Mouse (Mus musculus) lung, postnatal 4 days (tissue): ENCODE measurements at regions not wholly inside any gene's neighbourhood (a gene's known extent, or its start where the extent isn't known, plus 50 kb on each side); places are given as distances from the start of the nearest gene placed in this dataset.
"Not testable (repeated sequence)": the region's sequence is repeated elsewhere in the genome, so short reads cannot be mapped to it uniquely, and the experiment has no call there.

Experiments
- DNase-seq, 2 experiments: peaks; one replicate each; pipeline ENCODE4 v3.0.0; 2021

DNA sequence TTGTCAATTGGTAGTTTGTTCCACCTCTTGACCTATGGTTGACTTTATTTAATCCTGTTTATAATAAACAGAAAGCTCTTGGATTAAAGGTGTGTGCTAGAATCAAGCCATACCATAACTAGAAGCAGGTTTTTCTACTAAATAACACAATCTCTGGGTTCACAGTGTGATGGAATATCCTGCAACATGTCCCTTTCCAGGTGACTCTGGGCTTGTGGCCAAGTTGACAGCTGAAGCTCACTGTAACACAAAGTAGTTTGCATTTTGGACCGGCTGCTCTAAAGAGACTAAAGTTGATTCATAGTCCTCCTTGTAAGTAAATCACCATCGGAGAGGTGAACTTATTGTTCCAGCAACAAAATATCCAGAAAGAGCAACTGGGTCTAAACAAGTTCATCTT is 149.3 kb upstream of the Kctd3 start:
- no peak for DNase-seq

DNA sequence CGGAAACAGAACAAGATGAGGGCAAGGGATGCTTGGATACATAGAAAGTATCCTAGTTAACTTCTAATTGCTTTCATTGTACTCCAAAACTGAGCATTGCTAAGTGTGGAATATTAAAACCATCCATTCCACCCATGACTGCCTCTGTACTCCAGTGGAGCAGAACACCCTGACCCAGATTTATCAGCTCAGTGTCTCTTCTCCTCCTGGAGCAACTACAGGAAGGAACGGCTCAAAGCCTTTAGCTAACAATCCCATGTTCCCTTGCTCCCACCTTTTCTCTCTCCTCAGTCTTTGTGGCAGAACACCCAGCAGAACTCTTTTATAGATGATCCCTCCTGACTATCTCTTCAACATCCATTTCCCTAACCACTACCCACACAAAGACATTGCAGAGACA is 146.7 kb upstream of the Kctd3 start:
- DNase-seq, result no peak

DNA sequence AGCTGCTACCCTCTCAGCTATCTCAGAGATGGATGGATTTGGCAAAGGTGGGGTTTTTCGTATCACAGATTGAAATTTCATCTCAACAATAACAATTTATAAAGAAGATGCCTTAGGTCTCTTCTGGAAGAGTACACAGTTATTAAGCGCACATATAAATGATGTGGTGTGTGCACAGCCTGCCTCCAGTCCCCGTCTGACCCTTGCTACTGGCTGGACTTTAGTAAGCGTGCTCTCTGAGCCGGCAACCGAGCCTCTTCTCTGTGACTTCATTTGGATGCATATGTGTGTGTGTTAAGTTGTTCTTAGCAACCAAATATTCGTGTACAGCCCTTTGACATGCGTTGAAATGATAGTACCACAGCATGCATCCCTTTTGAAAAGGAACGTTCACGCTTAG is 145.5 kb upstream of the Kctd3 start:
- DNase-seq, result no peak

DNA sequence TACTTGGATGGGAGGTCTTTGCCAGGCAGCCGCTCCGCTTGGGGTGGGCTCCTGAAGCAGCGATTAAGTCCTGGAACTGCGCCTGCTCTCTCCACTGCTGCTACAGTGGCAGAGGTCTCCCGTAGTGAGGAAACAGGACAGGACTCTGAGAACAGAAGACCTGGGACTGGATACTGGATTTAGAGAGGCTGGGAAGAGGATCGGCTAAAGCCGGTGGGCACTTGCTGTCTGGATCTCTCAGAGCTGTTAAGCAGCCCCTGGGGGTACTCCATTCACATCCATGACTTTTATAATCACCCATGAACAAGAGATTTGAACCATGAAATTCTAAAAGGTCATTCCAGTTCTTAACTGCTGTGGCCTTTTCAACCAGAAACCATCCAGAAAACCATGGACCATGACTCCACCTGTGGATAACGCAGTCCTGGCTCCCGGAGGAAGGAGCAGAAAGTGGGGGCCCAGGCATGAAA is 135.4 kb upstream of the Kctd3 start:
- no peak for DNase-seq

DNA sequence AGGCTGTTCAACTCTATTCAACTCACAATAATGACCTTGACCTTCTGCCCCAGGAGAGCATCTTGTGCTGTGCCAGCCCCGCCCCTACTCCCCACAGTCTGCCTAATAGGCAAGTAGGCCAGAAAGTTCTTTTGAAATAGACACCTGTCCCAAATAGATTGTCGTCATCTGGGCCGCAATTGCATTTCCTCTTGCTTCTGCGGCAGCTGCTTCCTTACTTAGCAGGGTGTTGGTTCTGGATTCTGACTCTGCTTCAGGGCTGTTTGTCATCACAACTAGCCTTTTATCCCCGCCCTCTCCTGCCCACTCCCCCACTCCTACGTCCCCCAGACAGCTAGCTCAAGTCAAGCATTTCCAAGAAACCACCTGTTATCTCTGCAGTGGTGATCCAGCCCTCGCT is 134.9 kb upstream of the Kctd3 start:
- DNase-seq, result no peak

DNA sequence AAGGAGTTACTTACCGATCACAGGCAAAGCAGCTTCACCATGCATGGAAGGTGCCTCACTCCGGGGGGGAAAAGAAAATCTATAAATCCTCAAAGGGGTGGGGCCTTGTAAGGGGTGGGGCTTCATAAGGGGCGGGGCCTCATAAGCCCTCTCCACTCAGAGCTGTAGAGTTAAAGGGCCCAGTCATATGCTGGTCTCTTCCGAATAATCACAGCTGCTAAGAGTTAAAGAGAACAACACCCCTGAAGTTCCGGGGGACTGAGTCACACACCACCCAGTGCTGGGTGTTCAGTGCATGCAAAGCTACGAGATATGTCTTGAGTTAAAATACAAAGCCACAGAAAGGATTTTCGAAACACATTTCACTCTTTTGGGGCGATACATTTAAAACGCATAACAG is 134.1 kb upstream of the Kctd3 start:
- no peak for DNase-seq

DNA sequence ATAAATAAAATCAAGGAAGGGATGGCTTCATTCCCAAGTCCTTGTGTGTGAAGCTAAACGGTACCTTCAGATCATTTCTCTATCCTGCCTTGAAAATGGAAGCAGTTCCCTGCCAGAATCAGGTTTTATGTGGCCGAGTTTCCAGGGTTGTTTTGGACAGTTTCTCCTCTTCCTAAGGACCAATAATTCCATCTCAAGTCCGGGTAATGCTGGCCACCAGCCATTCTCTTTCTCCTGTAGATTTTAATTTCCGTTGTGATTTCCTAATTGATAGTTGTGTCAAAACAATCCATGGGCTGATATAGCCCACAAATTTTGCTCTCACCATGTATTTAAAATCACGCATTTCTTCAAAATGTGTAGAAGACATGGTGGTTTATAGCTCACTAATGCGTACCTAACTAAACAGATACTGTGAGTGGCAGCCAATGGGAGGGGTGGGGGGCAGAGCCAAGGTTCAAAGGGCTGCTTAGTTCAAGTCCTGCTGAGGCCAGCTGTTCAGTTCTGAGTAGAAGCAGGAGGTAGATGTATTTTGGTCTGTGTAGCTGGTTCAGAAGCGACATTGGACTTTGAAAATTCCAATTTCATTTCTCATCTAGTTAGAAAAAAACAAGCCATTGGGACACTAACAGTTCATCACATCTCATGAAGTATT is 129.2 kb upstream of the Kctd3 start:
- no peak for DNase-seq

DNA sequence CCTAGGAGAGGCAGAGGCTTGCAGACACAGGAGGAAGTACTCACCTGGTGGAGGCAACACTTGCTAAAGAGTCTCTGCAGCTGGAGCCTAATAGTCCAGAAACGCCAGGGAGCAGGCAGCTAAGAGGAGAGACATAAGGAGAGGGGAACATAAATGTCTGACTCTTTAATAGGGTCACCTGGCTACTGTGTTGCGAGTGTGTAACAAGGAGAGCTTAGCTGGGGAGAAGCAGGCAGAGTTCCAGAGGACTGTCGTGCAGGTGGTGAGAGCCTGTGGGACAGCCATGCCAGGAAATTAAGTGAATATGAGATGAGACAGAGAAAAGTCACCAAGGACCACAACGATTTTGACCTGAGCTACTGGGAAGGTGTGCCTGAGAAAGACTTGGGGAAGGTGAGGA is 128.2 kb upstream of the Kctd3 start:
- DNase-seq, result no peak

DNA sequence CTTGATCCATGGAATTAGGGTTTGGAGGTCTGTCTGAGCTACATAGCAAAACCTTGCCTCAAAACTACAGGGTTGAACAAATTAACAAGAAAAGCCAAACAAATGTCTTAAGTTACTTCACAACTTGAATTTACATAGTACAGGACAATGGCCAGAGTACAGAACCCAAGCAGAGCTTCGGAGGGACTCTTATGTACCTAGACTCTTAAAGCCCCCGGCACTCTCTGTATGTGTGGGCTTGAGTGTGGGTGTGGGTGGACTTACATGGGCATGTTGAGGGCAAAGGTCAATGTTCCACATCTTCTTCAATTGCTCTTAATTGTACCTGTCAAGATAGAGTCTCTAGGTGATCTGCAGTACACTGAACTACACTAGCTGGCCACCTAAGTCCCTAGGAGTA is 121.1 kb upstream of the Kctd3 start:
- DNase-seq, result no peak

DNA sequence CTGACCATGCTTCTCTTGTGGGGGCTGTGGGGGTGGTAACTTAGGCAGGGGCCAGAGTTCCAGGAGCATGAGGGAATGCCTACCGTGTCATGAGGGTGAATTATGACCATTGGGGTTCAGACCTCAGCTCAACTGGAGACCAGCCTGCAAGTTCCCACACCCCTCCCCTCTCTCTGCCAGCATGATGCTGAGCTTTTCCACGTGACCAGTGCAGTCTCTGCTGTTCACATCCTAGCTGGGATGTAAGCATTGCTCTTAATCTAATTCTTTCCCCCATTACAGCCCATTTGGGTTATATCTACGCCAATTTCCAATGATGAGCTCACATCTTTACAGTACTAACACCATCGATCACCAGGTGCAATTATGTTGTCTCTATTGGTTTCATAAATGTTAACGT is 120.6 kb upstream of the Kctd3 start:
- not testable (repeated sequence) for DNase-seq

DNA sequence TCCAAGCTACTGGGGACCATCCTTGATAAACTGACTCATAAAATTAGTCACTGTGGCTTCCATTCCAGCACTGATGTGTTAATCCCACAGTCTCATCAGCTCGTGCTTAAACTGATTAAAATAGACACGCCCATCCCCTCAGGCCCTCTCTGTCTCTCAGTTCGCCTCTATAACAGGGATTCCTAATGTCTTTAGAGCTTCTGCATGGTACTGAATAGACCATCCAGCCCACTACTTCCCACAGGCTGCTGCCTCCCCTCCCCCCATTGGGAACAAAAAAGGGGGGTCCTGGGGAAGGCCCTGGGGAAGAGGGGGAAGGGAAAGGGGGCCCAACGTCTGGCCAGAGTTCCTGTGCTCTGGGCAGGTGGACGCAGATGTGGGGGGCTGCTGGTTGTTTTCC is 119.7 kb upstream of the Kctd3 start:
- DNase-seq, result no peak

DNA sequence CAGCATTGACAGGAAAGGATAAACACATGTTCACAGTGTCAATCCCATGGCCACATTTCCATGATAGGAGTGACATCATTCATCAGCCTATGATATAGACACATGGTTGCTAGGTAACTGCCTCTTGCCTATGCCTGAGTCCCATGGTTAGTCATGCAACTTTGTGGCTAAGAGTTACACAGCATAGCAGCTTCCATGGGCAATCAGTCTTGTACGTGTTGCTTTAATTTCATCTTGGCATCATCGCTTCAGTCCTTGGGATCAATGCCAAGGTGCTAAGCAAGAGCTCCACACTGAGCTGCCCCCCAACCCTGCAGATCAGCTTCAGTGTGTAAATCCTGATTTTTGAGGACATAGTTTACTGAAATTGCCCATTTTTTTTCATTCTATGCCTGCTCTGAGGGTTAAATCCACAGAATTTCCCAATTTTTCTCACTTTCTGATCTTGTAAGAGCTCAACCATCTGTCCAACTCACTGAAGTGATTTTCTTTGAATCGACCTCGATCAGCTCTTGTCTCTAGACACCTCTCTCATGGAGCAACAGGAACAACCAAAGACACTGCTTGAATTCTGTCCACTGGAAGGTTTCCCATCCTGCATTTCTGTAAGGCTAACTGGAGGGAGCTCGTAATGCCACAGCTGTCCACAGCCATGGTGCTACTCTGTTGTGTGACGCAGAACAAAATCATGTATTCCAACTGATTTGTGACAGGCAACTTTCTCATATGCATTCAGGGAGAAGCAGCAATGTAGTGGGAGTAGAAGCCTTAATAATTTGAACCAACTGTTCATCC is 112.5 kb upstream of the Kctd3 start:
- DNase-seq, result no peak

DNA sequence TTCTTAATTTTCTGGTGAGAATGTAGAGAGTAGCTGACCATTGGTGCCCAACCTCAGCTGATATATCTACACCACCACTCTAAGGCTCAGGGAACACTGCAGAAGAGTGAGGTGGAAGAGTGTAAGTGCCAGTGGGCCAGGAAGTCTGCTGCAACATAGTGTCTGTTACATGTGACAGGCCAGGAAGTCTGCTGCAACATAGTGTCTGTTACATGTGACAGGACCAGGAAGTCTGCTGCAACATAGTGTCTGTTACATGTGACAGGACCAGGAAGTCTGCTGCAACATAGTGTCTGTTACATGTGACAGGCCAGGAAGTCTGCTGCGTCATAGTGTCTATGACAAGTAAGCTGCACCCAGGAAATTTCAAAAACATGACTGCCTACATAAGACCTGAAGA is 111.4 kb upstream of the Kctd3 start:
- DNase-seq, result peak in 1 of 2 experiments; percentile 31

DNA sequence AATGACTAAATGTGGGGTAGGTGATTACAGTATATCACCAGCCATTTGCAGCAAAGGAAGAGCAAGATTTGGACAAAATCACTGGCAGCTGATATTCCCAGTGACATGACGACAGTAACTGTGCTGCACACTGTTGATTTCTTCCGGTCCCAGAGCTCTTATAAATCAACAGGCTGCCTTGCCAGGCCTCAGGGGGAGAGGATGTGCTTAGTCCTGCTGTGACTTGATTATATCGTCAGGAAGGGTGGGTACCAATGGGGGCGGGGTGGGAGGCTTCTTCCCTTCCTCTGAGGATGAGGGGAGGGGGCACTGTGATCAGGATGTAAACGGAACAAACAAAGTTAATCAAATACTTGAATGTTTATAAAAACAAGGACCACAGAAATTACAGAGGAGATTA is 110.9 kb upstream of the Kctd3 start:
- DNase-seq, result peak; percentile 17 to 54

DNA sequence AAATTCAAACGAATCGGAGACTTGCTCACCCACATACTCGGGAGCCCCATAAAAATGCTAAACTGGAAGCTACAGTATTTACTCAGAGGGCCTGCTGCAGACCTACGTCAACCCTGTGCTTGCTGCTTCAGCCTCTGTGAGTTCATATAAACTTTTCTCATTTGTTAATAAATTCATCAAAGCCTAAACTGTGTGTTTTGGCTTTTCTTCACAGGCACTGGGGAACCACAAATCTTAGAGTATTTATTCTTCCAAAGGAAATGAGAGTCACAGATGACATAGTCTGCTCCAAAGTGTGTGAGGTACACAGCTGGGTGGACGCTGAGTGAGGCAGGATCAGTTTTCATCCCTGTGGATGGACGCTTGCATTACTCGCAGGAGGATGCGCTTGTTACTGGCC is 108.3 kb upstream of the Kctd3 start:
- DNase-seq, result peak; percentile 16 to 43

DNA sequence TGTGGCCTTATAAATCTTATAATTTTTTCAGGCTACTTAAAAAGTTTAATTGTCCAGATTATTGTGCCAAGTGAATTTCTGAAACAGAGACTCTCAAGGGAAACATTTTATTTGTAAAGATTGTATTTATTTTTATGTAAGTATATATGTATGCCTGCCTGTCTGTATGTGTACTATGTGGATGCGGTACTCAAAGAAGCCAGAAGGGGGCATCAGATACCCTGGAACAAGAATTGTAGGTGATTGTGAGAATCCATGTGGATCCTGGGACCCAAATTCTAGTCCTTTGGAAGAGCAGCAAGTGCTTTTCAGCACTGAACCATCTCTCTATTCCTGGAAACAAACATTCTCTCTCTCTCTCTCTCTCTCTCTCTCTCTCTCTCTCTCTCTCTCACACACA is 107.6 kb upstream of the Kctd3 start:
- DNase-seq, result no peak

DNA sequence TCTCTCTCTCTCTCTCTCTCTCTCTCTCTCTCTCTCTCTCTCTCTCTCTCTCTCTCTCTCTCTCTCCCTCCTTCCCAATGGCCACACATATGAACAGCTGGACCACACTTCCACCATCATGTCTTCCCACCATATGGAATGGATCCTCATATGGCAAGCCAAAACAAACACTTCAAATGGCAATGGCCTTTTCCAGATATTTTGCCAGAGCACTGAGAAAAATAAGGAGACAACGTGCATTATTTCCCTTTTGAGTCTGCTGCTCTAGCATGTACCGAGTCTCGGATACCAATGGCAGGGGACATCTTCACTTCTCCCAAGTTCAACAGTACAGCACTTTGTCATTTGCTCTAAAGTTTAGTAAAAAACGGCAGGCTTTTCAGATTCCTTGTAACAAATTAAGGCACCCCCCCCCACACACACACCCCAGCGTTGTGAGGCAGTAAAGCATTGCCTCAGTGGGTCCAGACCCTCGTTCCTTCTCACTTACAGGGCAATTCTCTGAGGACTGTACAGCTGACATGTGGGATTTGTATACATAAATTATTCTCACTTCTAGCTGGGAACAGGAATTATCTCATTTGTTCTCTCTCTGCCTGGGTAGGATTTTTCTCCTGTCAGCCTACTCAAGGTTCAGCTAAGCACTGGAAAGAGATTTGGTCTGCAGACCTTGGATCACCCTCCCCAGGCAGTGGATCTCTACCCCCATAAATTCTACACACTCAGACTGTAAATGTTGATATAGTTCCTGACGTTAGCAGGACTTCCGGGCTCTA is 100.8 kb upstream of the Kctd3 start:
- DNase-seq, result no peak

DNA sequence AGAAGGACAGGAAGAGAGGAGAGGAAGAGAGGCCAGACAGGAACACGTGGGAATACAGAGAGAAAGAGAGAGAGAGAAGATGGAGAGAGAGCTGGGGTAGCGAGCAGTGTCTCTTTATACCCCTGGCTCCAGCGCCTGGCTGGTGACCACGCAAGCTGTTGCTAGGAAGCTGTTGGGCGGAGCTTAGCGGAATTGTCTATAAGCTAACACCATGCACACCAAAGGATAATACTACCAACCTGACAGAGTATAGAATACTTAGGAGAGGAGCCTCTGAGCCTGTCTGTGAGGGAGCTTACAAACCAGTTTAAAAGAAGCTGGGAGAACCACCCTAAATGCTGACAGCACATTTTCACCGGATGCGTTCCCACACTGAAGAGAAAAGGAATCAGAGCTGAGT is 100.2 kb upstream of the Kctd3 start:
- DNase-seq, result peak; percentile 23 to 39

DNA sequence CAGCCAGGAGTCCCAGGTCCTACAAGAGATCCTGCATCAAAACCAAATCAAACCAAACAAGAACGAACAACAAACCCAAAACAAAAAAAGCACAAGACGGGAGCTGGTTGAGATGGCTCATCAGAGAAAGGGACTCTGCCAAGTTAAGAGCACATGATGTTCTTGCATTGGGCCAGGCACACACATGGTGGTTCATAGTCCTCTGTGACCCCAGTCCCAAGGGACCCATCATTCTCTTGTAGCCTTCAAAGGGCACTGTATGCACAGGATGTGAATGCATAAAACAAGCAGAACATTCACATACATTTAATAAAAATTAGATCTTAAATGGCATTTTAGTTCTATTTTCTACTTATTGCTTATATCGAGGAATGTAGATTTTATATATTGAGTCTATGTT is 99.5 kb upstream of the Kctd3 start:
- DNase-seq, result no peak

DNA sequence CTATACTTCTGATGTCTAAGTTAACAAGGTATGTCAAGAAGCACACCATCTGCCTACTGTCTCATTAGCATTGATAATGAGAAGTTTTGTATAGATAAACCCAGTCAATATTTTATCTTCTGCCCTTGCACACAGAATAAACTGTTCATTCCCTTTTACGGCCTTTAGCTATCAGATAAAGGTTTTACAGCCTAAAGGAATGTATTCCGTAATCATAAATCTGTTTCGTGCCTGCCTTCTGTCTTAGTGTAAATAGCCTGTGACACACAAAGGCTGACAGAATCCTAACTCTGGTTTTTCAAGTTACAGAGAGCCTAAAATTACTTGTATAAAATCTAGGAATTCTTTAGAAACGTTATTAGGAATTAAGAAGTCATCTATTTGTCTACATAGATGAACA is 97.6 kb upstream of the Kctd3 start:
- DNase-seq, result no peak

DNA sequence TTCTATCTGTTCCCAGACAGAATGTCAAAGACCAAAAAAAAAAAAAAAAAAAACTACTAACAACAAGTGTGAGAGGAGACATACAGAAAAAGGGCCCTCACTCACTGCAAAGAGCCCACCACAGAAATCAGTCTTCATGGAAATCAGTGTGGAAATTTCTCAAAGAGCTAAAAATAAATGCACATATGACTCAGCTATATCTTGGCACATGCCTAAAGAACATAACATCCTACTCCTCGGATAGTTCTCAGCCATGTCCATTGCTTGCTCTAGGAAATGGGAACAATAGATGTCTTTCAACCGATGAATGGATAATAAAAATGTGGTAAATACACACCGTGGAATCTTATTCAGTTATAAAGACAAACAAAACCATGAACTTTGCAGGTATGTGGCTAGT is 95.1 kb upstream of the Kctd3 start:
- DNase-seq, result no peak

DNA sequence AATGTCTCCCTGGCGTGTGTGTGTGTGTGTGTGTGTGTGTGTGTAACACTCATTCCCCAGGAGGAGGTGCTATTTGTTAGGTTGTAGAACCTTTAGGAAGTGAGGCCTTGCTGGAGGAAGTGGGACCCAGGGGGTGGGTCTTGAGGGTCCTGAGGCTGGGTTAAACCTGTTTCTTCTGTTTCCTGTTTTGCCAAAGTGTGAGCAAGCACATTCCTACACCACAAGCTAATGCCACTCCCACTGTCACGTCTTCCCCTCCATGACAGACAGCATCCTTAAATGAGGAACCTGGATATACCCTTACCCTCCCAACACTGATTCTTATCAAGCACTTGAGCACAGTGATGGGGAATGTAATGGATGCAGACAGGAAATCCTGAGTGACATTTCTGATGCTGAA is 91.5 kb upstream of the Kctd3 start:
- DNase-seq, result no peak

DNA sequence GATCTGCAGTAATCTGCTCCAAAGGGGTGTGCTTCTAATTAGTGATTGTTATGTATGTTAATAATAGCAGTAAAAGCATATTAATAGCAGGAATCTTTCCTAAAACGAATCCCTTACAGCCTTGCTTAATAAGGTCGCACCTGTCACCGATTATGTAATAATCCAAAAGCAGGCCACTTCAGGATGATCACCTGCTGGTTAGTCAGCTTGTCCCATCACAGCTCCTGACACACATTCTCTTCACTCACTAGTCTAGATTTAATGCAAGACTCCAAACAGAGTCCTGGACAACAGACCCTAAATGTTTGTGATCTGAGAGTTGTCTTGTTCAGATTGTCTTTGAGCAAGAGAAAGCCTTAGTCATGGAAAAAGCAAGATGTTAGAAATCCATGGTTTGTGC is 85.2 kb upstream of the Kctd3 start:
- no peak for DNase-seq

DNA sequence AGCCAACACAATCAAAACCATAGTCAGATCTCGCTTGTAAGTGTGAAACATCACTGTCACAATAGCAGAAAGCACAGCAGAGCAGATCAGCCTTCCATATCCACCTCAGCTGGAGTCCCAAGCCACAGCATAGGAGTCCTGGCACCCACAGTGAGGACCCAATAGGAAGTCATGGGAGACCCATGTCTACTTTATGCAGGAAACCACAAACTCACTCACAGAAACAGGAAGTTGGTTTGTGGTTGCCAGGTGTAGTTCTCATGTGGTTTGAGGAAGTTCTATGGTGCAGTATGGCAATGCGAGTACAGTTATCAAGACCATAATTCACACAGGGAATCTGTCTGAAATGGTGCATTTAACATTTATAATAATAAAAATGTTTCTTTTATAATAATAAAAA is 77.6 kb upstream of the Kctd3 start:
- DNase-seq, result no peak
